Mouse (Mus musculus): ENCODE measurements around the gene Serbp1. TPM values are rescaled to one million over a fixed set of nuclear protein-coding genes. Genes with fewer than 3 reads are reported as not detected.
"Not testable (repeated sequence)": the region's sequence is repeated elsewhere in the genome, so short reads cannot be mapped to it uniquely, and the experiment has no call there.

Serbp1 gene
- total RNA-seq (2022) = 100 to 1,000 TPM; 163 to 303 (median 206) TPM

DNA sequence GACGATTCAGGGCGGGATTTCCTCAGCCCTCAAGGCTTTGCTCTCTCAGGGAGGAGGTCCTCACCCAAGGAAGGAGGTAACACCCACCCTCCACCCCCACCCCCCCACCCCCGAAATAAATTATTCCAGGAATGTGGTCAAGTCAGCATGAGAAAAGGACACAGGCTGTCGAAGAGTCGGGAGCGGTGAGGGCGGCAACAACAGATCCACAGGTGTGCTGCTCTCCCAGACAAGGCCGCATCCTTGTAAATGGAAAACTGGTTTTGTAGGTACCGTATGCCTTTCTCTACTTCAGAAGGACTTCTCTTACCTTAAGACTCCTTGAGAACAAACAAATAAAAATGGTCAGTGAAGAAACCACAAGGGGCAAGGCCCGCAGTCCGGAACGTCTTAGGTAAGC, at the start of gene Serbp1:
Gene Serbp1 (plus strand): TSS at position 200 of the 400 bp plus-strand sequence.
- no peak for DNase-seq

DNA sequence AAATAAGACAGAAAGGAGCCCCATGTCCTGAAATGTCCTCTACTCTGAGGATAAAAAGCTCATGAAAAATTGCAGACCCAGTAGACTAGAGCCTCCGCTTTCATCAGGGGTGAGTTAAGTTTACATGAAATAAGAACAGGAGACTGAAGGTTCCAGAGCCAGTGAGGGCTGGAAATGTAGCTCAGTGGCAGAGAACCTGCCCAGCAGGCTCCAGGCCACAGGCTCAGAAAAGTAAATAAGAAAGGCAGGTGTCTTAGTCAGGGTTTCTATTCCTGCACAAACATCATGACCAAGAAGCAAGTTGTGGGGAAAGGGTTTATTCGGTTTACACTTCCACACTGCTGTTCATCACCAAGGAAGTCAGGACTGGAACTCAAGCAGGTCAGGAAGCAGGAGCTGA, 44.4 kb upstream of the Serbp1 start:
- DNase-seq = no peak

DNA sequence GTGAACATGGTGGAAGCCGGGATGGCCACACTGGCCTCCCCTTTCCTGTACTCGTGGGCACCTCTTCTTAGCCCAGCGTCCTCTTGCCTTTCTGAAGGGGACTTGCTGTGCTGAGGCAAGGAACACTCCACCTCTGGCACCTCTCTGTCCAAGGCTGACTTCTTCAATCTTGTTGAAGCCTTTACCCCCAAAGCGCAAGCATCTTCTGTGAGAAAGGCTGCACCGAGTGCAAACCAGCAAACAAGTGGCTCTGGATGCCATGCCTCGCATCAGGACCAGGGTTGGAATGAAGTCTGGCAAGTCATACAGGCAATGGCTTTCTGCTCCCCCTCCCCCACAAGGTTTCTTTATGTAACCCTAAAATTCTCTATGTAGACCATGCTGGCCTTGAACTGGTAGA, 43.4 kb upstream of the Serbp1 start:
- no peak for DNase-seq

DNA sequence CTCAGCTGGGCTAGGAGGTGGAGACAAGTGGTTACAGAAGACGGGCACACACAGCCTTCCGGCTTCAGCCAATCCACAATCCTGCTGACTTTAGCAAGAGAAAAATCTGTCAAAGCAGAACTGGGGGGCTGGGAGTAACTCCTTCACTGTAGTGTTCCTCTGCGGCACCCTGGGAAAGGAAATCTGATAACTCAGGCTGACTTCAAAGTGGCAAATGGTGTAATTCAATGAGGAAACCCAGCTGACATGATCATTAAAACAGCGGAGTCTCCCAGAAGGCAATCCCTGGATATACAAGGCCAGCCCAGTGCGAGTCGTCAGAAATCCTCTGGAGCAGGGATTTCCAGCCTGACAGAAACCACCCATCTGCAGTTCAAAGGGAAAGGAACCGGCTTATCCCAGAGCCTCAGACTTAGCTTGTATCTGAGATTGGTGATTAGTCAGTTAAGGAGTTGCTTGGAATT, 42.8 kb upstream of the Serbp1 start:
- DNase-seq = no peak

DNA sequence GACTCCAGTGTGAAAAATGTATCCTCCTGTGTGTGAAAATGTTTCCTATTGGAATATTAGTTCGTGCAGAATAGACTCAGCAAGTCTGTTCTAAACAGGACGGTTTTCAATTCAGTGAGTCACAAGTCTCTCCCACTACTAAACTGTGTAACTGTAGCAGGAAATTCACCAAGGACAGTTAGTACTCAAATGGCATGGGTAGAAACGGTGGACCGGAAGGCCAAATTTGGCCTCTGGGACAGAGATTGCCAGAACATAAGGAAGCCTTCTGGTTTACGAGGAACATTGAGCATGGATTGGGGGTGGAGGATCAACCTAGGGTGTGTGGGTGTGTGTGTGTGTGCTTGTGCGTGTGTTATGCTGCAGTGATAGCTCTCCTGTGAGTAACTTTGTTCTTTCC, 41.2 kb upstream of the Serbp1 start:
- DNase-seq = peak; percentile 14

DNA sequence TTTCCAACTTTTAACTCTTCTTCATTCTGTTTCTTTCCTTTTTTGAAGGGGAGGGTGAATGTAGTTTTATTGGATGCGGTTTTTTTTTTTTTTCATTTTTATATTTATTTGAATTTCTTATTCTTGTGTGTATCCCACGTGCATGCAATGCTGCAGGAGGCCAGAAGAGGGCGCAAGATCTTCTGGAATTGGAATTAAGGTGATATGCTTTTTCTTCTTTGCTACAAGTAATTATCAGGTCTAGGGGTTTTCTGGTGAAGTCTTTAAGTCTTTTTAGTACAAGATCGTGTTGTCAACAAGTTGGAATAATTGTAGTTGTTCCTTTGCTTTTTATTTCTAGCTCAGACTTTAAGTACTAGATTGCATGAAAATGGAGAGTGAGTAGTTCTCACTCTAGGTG, 39.9 kb upstream of the Serbp1 start:
- no peak for DNase-seq

DNA sequence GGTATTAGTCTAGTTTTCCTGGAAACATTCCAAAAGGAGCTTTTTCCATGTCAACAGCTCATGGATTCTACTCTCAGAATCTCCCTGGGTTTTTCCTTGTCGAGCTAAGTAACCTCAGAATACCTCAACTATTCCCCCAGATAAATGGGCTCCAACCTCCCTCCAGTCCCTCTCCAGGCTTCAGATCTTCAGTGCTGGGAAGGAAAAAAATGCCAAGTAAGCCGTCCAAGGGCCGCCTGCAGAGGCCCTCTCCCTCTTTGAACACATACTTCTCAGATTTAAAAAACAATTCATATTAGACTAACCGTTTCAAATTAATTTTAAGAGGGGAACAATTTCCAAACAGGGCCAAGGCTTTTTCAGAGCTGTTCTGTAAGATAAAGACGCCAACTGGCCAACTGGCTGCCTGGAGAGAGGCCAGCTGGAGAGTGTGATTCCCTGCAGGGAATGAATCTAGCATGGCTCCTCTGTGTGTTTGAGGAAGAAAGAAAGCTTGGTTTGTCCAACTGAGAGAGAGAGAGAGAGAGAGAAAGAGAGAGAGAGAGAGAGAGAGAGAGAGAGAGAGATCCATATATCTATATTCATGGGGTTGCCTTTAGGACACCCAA, 37.2 kb upstream of the Serbp1 start:
- DNase-seq = no peak

DNA sequence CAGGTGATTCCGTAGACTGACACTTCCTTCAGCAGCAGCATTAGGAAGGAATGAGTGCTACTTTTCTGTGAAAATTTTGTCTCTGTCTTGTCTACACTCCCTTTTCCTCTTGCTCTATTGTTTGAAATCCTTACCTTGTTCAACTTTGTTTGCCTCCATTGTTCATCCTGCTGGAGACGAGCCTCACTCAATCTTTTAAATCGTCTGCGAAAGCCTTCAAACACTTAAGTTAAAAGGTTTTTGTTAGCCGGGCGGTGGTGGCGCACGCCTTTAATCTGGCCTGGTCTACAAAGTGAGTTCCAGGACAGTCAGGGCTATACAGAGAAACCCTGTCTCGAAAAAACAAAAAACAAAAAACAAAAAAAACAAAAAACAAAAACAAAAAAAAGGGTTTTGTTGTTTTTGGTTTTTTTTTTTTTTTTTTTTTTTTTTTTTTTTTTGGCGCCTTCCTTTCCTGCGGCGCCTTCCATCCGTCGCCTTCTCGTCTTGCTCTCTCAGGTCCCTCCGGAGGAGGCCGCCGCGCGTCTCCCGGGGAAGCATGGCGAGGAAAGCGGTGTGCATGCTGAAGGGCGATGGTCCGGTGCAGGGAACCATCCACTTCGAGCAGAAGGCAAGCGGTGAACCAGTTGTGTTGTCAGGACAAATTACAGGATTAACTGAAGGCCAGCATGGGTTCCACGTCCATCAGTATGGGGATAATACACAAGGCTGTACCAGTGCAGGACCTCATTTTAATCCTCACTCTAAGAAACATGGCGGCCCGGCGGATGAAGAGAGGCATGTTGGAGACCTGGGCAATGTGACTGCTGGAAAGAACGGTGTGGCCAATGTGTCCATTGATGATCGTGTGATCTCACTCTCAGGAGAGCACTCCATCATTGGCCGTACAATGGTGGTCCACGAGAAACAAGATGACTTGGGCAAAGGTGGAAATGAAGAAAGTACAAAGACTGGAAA, 32.6 kb upstream of the Serbp1 start:
- DNase-seq = no peak

DNA sequence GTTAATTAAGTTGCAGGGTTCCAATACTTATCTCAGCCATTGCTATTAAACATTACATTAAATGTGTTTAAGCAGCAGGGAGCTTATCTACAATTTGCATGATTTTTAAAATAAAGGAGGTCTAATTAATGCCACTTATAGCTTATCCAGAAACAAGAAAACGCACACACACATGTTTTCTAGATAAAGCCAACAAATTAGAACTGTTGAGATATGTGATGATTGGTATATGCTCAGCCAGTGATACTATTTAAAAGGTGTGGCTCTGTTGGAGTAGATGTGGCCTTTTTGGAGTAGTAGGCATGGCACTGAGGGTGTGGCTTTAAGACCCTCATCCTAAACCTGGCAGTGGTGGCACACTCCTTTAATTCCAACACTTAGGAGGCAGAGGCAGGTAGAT, 25.6 kb upstream of the Serbp1 start:
- no peak for DNase-seq

DNA sequence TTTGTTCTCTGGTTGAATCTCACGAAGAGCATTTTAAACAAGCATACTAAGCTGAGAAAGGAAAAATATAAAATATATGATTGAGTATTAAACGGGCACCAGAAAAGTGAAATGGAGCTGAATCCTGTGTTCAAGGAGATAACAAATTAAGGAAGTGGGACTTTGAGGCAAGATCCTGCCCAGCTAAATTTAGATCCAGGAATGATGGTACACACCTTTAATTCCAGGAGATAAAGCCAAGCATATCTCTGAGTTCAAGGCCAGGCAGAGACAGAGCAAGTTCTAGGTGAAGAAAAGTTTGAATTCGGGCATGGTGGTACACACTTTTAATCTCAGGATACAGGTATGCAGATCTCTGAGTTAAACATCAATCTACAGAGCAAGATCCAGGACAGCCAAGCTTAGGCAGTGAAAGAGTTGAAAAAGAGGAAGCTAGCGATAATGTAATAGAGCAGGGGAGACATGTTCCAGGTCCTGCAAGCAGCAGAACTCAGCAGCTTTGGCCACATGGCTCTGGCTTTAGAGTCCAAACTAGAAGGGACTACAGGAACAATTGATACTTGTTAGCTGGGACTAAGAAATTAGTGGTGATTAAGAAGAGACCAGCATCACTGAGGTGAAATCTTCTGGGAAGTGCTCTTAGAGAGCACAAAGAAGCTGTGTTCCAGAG, 24.4 kb upstream of the Serbp1 start:
- DNase-seq = no peak

DNA sequence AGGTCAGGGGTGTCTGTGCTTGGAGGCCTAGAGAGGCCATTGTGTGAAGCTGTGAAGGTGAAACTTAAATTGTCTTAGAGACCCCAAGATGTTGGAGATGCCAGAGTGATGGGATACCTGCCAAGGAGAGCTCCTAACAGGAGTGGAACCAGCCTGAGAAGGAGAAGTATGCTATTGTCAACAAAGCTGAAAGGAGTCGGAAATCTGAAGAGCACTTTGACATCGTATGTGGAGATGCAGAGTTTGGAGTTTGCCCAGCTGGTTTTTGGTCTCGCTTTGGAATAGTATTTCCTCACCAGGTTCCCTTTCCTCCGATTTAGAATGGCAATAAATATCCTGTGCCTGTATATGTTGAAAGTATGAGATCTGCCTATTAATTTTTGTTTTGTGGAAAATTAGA, 20.6 kb upstream of the Serbp1 start:
- no peak for DNase-seq

DNA sequence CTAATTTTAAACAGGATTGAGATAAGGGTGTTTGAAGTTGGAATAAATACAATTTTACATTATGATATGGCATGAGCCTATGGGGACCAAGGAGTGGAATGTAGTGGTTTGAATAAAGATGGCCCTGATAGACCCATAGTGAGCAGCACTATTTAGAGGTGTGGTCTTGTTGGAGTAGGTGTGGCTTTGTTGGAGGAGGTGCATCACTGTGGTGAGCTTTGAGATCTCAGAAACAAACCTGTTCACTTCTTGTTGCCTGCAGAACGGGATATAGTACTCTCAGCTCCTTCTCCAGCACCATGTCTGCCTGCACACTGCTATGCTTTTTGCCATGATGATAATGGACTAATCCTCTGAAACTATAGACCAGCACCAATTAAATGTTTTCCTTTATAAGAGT, 20.1 kb upstream of the Serbp1 start:
- no peak for DNase-seq

DNA sequence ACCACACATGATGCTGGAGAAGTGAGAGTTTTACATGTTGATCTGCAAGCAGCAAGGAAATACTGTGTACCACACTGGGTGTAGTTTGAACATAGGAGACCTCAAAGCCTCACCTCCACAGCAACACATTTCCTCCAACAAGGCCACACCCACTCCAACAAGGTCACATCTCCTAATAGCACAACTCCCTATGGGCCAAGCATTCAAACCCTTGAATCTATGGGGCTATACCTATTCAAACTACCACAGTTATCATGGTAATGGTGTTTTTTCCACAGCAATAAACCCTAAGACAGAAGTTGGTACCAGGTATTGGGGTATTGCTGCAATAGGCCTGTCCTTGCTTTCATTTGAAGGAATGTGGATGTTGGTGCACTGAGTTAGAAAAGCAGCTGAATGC, 19.4 kb upstream of the Serbp1 start:
- DNase-seq = no peak

DNA sequence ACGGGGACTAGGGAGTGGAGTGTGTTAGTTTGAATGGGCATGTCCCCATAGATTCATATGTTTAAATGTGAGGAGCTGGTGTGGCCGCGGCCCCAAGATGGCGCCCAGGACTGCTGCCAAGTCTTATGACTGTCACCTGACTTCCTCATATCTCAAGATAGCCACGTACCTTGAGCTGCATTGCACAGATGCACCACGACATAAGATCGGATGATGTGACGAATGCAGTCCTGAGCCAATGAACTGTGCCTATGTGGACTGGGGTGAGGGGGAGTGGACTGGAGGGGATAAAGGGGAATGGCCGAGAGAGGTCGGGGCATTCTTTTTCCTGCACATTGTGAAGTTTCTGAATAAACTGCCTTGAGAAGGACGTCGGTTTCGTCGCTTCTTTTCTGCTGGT, 18.0 kb upstream of the Serbp1 start:
- DNase-seq = not testable (repeated sequence)

DNA sequence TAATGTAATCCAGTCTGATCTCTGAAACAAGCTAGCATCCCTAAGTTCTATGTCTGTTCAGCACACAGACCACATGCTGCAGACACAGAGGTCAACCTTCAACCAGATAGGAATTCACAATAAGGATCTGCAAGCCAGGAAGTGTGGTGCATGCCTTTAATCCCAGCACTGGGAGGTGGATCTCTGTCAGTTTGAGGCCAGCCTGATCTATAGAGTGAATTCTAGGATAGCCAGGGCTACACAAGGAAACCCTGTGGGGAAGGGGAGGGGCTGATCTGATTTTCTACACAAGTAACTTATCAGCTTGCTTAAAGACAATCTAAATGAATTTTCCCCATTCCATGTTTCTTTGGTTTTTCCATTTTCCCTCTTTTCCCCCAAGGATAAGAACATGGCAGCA, 17.2 kb upstream of the Serbp1 start:
- DNase-seq = no peak

DNA sequence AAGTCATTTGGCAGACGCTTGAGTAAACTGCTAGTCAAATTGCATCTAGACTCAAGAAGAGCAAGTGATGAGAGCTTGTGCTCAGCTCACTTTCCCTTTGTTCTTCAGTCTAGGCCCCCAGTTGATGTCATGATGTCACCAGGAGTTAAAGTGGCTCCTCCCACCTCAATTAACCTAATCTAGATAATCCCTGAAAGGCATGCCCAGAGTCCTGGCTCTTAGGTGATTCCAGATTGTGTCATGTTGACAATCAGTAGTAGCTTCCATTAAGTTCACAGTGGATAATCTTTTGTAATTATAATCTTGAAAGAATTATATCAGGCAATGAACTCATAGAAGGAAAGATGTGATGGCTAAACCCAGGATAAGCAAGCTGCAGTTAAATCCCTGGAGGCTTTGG, 14.9 kb upstream of the Serbp1 start:
- no peak for DNase-seq

DNA sequence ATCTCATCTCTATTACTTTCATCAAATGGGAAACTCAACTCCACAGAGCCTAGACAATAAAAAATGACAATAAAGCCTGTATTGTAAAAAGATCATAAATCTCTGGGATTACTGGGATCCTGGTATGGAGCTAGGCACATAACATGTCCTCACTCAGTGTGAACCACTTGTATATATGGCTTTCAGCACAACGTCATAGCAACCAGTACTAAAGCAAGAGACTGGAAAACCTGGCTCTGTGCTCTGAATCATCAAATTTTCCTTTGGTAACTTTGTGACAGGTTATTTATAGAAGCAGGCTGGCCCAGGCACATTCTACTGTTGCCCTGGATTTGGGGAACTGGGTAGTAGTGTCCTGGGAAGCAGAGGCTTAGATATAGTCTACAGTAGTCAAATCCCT, 14.5 kb upstream of the Serbp1 start:
- no peak for DNase-seq

DNA sequence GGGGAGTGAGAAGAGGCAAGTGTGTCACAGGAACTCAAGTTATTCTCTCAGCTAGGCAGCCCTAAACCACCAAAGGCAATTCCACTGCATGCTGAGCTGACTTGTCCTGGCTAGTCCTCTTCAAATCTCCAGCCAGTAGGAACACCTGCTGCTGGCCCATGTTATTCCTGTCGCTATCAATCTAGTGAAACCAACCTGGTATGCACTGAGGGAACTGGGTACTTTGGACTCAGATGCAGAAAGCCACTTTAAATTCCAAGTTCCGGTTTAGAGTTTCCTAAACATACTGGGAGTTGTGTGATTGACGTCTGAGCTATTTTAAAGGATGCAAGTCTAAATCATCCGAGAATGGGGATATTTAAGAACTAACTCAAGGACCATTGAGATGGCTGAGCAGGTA, 11.7 kb upstream of the Serbp1 start:
- no peak for DNase-seq

DNA sequence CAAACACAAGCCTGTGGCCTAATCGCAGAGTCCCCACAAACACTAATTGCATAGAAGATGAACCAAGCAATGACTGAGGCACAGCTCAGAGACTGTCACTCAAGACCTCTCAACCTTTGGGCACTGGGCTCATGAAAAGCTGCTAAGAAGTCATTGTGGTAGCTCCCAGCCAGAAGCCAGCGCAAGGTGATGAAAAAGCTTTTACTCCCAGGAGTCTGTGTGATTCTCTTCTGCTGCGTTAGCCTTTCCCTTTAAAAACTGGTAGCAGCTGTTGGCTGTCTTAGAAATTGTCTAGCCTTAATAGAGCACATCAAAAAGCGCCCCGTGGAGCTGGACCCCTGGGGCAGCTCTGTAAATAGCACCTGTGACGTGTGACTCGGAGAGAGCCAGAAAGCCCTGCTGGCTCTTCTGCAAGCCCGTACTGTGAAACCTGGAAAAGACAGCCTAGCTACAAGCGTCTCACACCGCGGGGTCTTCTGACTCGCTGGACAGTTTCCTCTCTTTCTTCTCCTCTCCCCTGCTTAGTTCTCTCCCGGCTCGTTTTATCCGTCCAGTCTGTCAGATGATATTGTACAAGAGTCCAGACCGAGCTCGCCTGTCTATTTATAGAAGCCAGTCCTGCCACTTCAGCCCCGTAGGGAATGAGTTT, 9.4 kb upstream of the Serbp1 start:
- DNase-seq = no peak

DNA sequence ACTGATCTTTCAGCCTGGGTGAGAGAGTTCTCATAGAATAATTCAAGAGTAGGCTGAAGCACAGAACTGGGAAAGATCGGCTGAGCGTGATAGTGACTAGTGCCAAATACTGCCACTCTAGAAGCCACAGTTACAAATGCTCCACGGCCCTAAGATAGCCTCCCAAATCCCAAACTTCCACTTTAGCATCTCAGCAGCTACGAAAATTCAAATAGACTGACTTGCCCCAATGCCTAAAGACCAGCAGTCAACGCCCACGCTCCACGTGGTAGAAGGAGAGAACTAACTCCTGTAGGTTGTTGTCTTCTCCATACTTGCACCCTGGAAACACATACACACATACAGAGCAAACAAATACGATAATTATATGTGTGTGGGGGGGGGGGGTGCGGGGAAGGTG, 8.5 kb upstream of the Serbp1 start:
- no peak for DNase-seq

DNA sequence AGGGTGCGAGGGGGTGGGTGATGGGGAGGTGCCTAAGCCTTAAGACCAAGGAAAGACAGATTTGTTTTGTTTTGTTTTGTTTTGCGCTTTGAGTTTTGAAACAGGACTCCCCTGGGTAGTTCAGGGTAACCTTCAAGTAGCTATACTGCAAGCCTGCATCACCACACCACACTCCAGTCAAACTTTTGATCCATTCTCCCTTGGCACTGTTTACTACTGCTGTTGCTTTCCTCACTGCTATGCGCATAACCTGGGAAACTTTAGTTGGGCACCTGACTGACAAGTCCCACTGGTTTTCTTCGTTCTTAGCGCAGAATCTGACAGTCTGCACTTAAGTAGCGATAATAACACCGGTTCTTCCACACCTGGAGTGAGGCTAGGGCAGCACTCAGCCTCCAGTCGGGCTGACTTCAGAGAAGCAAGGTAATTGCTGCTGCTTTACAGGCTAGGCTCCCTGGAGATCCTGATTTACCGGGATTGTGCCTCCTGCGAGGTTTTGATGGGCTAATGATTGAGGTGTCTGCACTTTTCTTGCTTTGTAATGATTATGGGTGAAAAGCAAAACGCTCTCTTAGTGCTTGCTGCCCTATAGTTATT, 8.0 kb upstream of the Serbp1 start:
- no peak for DNase-seq

DNA sequence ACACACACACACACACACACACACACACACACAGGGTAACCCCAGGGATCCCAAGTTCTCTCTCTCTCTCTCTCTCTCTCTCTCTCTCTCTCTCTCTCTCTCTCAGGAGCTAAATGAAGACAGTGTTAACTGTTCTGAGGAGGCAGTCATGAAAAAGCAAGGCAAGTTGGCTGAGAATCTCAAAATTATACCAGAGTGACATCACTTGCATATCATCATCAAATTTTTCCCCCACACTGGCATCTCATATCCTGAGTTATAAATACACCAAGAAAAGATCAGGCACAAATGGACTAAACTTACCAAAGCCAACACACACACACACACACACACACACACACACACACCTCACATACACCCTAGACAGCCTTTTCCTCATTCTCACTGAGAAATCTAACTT, 7.0 kb upstream of the Serbp1 start:
- DNase-seq = no peak

DNA sequence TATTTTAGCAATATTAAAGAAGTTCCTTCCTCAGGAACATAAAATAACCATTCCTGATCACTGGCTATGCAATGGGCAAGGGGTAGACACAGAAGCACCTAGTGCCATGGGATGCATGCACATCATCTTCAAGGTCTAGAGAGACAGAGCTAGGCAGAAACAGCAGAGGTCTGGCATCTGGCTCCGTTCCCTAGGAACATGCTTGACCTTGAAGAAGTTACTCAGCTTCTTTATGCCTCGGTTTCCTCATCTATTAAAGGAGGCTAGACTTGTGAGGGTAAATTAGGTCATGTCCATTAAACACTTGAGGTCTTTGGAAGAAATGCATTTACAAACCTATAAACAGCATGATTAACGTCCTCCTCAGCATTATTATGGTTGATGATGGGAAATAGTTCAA, 2.3 kb upstream of the Serbp1 start:
- DNase-seq = no peak
